Mouse (Mus musculus): ENCODE measurements at regions not wholly inside any gene's neighbourhood (a gene's known extent, or its start where the extent isn't known, plus 50 kb on each side); places are given as distances from the start of the nearest gene placed in this dataset.

DNA sequence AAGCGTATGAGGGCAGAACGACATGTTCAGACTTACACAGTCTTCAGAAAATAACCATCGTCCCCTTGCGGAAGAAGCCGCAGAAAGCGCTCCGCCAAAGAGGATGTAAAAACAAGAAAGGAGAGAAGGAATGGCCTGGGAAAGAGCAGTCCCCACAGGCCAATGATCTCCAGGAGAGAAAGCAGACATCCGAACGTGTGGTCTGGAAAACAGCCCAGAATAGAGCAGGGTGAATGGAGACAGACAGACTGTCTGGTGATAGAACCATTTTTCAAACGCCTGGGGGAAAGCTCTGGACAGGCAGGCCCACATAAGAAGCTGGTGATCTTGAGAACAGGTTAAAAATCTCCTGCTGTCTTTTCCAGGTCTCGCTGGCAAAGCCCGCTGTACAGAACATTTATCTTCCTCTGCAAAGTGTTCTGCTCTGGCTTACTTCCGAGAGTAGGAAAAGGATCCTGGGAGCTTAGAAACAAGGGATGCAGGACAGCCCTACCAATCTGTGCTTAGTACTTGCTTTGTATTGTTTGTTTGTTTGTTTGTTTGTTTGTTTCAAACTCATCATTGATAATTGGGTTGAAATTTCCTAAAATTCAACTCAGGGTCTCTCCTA lies 82.7 kb upstream of the Ift57 start:
- 80% methylated on average over 13 of the region's 13 CpGs for WGBS
- Histone ChIP-seq H3K27ac (no peak overlapping the region), H3K27me3 (no peaks in the 10 kb centered on the region), H3K9ac (no peak overlapping the region), H3K9me3 (peaks cover 6% of the 10 kb centered on the region; the same call in 1 of the 2 replicates), H3K4me3 (replicated peaks) (no peak overlapping the region), H3K4me1 (no peaks in the 10 kb centered on the region), H3K4me2 (no peak overlapping the region), H3K36me3 (replicated peaks) (no peaks in the 10 kb centered on the region)
- no peak for ATAC-seq (ENCODE audit: low FRiP score)

GRCm38 (mm10) chr16:49633502-49633901 lies 65.5 kb upstream of the Ift57 start:
- WGBS, result 88% methylated on average over 5 of the region's 5 CpGs
- Histone ChIP-seq H3K27ac (no peak overlapping the region), H3K4me2 (no peak overlapping the region), H3K4me3 (replicated peaks) (no peak overlapping the region), H3K4me1 (no peaks in the 10 kb centered on the region), H3K27me3 (no peaks in the 10 kb centered on the region), H3K9me3 (no peaks in the 10 kb centered on the region), H3K36me3 (replicated peaks) (no peaks in the 10 kb centered on the region), H3K9ac (no peak overlapping the region)
- ATAC-seq (ENCODE audit: low FRiP score), result no peak

GRCm38 (mm10) chr16:49635506-49635905 lies 63.5 kb upstream of the Ift57 start:
- WGBS, result 92% methylated on average over 8 of the region's 8 CpGs

GRCm38 (mm10) chr16:49636467-49636866 lies 62.6 kb upstream of the Ift57 start:
- no peak overlapping the region for H3K4me2 ChIP-seq
- no peak overlapping the region for H3K4me3 ChIP-seq (replicated peaks)
- ATAC-seq (ENCODE audit: low FRiP score), result no peak
- H3K4me1 ChIP-seq, result no peaks in the 10 kb centered on the region
- WGBS, result 79% methylated on average over 1 of the region's 1 CpGs
- H3K9me3 ChIP-seq, result no peaks in the 10 kb centered on the region
- H3K9ac ChIP-seq, result no peak overlapping the region
- H3K36me3 ChIP-seq (replicated peaks), result no peaks in the 10 kb centered on the region
- H3K27me3 ChIP-seq, result no peaks in the 10 kb centered on the region
- H3K27ac ChIP-seq, result no peak overlapping the region

More at GRCm38 (mm10) chr16:49635506-49635905, 63.5 kb upstream of the Ift57 start:
- Histone ChIP-seq H3K9ac (no peak overlapping the region), H3K4me1 (no peaks in the 10 kb centered on the region), H3K9me3 (no peaks in the 10 kb centered on the region), H3K36me3 (replicated peaks) (no peaks in the 10 kb centered on the region), H3K27me3 (no peaks in the 10 kb centered on the region), H3K4me3 (replicated peaks) (no peak overlapping the region), H3K4me2 (no peak overlapping the region), H3K27ac (no peak overlapping the region)
- no peak for ATAC-seq (ENCODE audit: low FRiP score)

GRCm38 (mm10) chr16:49642696-49643095 lies 56.3 kb upstream of the Ift57 start:
- no peak for ATAC-seq (ENCODE audit: low FRiP score)

DNA sequence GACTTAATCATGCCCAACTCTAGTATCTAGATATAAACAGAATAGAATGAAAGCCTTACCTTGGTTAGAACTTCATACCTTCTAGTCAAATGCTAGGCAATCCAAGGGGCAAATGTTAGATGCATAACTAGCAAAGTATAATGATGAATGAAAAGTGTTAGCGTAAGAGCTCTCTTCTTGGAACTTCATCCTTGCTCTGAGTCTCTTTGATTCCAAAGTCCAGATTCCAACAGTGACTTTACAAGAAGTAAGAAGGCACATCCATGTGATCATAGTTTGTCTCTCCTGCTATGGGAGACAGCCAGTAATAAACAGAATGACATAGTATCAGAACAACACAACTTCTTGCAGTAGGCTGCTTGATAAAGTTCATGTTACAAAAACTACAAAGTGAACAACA lies 54.6 kb upstream of the Ift57 start:
- no peaks in the 10 kb centered on the region for H3K4me1 ChIP-seq
- no peaks in the 10 kb centered on the region for H3K27me3 ChIP-seq
- H3K9me3 ChIP-seq, result no peaks in the 10 kb centered on the region
- no peak overlapping the region for H3K4me2 ChIP-seq
- no peak for ATAC-seq (ENCODE audit: low FRiP score)
- no peak overlapping the region for H3K4me3 ChIP-seq (replicated peaks)
- no peaks in the 10 kb centered on the region for H3K36me3 ChIP-seq (replicated peaks)
- no peak overlapping the region for H3K27ac ChIP-seq
- 97% methylated on average over 1 of the region's 1 CpGs for WGBS
- H3K9ac ChIP-seq, result no peak overlapping the region

More at GRCm38 (mm10) chr16:49642696-49643095, 56.3 kb upstream of the Ift57 start:
- Histone ChIP-seq H3K4me2 (no peak overlapping the region), H3K9me3 (no peaks in the 10 kb centered on the region), H3K27ac (no peak overlapping the region), H3K4me1 (no peaks in the 10 kb centered on the region), H3K27me3 (no peaks in the 10 kb centered on the region), H3K4me3 (replicated peaks) (no peak overlapping the region), H3K36me3 (replicated peaks) (no peaks in the 10 kb centered on the region), H3K9ac (no peak overlapping the region)
- 81% methylated on average over 1 of the region's 1 CpGs for WGBS

- Histone ChIP-seq H3K36me3 (replicated peaks) (no peaks in the 10 kb centered on the region), H3K4me1 (no peaks in the 10 kb centered on the region), H3K9me3 (no peaks in the 10 kb centered on the region), H3K4me2 (no peak overlapping the region), H3K27me3 (no peaks in the 10 kb centered on the region), H3K4me3 (replicated peaks) (no peak overlapping the region), H3K27ac (no peak overlapping the region), H3K9ac (no peak overlapping the region)
- no peak for ATAC-seq (ENCODE audit: low FRiP score)
These were observed 52.6 kb upstream of the Ift57 start for GRCm38 (mm10) chr16:49646479-49646878.

All from forebrain, embryonic 12.5 days (tissue).